Mouse (Mus musculus) midbrain, embryonic 11.5 days (tissue): Measurements from ENCODE around the gene Tnfaip2. TPM values are rescaled to one million over a fixed set of nuclear protein-coding genes. Genes with fewer than 3 reads are reported as not detected.

Source experiments
- ATAC-seq: fragments of 200-750 bp; cut with Nextera tagmentation; 2 replicates; pipeline ENCODE4 v1.8.0; 2017; ENCODE audit warnings: moderate TSS enrichment, moderate library complexity; ENCODE audit not compliant: low FRiP score
- DNase-seq: peaks from one replicate; pipeline ENCODE4 v3.0.0; 2015; ENCODE audit warnings: low spot score; ENCODE audit errors: missing footprints
- H3K27ac ChIP-seq: fragments of 300-500 bp; sonication (generic); 2 replicates; pipeline ENCODE4 v1.5.1; 2014; ENCODE audit warnings: low read depth, low read length
- H3K27me3 ChIP-seq: fragments of 300-500 bp; sonication (generic); 2 replicates; pipeline ENCODE4 v1.6.1; 2014; ENCODE audit warnings: mild to moderate bottlenecking, low read length, moderate library complexity, mixed read lengths; ENCODE audit not compliant: control insufficient read depth, insufficient read depth
- H3K36me3 ChIP-seq: fragments of 300-500 bp; sonication (generic); 2 replicates; pipeline ENCODE4 v1.6.1; 2014; ENCODE audit warnings: mild to moderate bottlenecking, low read length, moderate library complexity, mixed read lengths; ENCODE audit not compliant: control insufficient read depth, insufficient read depth
- H3K4me1 ChIP-seq: fragments of 300-500 bp; sonication (generic); 2 replicates; pipeline ENCODE4 v1.6.1; 2014; ENCODE audit warnings: low read length; ENCODE audit not compliant: control insufficient read depth, insufficient read depth
- H3K4me2 ChIP-seq: fragments of 300-500 bp; sonication (generic); 2 replicates; pipeline ENCODE4 v1.6.1; 2014; ENCODE audit warnings: mild to moderate bottlenecking, moderate library complexity
- H3K4me3 ChIP-seq: fragments of 300-500 bp; sonication (generic); 2 replicates; pipeline ENCODE4 v1.5.1; 2014; ENCODE audit warnings: low read depth, low read length
- H3K9ac ChIP-seq: fragments of 300-500 bp; sonication (generic); 2 replicates; pipeline ENCODE4 v1.6.1; 2014; ENCODE audit warnings: low read length
- H3K9me3 ChIP-seq: fragments of 300-500 bp; sonication (generic); 2 replicates; pipeline ENCODE4 v1.6.1; 2016; ENCODE audit warnings: low read length; ENCODE audit not compliant: control insufficient read depth
- WGBS: fragments of 180-500 bp; shearing (Covaris S2); extraction: QIAGEN DNeasy Blood & Tissue Kit; methylation state at CpG from one replicate; pipeline ENCODE4 v1.1.7; 2014; 5-methylcytosine and 5-hydroxymethylcytosine counted together
- polyA plus RNA-seq: library from polyadenylated mRNA; unstranded; fragments of >200 nt; fragmentation: Nextera tagmentation; extraction: Ambion mirVana; gene quantifications from 2 replicates; pipeline ENCODE4 v1.2.1, GENCODE M21; 2014

The Tnfaip2 gene
- polyA plus RNA-seq, 1 experiment from 2014 or later: 2.3 TPM

- Histone ChIP-seq H3K4me1 (peaks cover 10% of the 10 kb centered on the region), H3K4me3 (no peak overlapping the region), H3K27ac (no peak overlapping the region), H3K36me3 (no peaks in the 10 kb centered on the region), H3K9me3 (no peaks in the 10 kb centered on the region), H3K9ac (no peak overlapping the region), H3K4me2 (0 out of 2 replicates have a peak overlapping the region, but pooled peaks have one; percentile 9), H3K27me3 (peaks cover 81% of the 10 kb centered on the region)
- ATAC-seq: peak; percentile 43; the same call in 1 of the 2 replicates
- peak; percentile 99 for DNase-seq
- WGBS: 4% methylated on average over 15 of the region's 15 CpGs
These were observed 17.0 kb upstream of the Tnfaip2 start for GRCm38 (mm10) chr12:111425258-111425657.

GRCm38 (mm10) chr12:111425789-111426460 lies 16.3 kb upstream of the Tnfaip2 start:
- Histone ChIP-seq H3K4me1 (peaks cover 10% of the 10 kb centered on the region), H3K36me3 (no peaks in the 10 kb centered on the region), H3K27ac (no peak overlapping the region), H3K9ac (no peak overlapping the region), H3K4me3 (no peak overlapping the region), H3K4me2 (no peak overlapping the region), H3K9me3 (no peaks in the 10 kb centered on the region), H3K27me3 (peaks cover 88% of the 10 kb centered on the region)
- DNase-seq (peak; percentile 99), ATAC-seq (peak; percentile 67)
- WGBS: 18% methylated on average over 29 of the region's 29 CpGs

GRCm38 (mm10) chr12:111427438-111428113 lies 14.7 kb upstream of the Tnfaip2 start:
- Histone ChIP-seq H3K9ac (no peak overlapping the region), H3K4me2 (no peak overlapping the region), H3K4me3 (no peak overlapping the region), H3K27me3 (peaks cover 89% of the 10 kb centered on the region), H3K4me1 (peaks cover 10% of the 10 kb centered on the region), H3K9me3 (no peaks in the 10 kb centered on the region), H3K36me3 (no peaks in the 10 kb centered on the region), H3K27ac (no peak overlapping the region)
- DNase-seq (no peak), ATAC-seq (no peak)
- WGBS: 48% methylated on average over 12 of the region's 12 CpGs

GRCm38 (mm10) chr12:111428364-111428763 lies 13.9 kb upstream of the Tnfaip2 start:
- Histone ChIP-seq H3K9me3 (no peaks in the 10 kb centered on the region), H3K27me3 (peaks cover 81% of the 10 kb centered on the region), H3K9ac (no peak overlapping the region), H3K4me2 (no peak overlapping the region), H3K4me3 (no peak overlapping the region), H3K27ac (no peak overlapping the region), H3K36me3 (no peaks in the 10 kb centered on the region), H3K4me1 (peaks cover 10% of the 10 kb centered on the region)
- 15% methylated on average over 8 of the region's 8 CpGs for WGBS
- no peak for ATAC-seq
- no peak for DNase-seq

GRCm38 (mm10) chr12:111428961-111429911 lies 13.0 kb upstream of the Tnfaip2 start:
- Histone ChIP-seq H3K4me2 (peak overlapping the region; percentile 64), H3K9ac (peak overlapping the region; percentile 61), H3K27me3 (peaks cover 73% of the 10 kb centered on the region), H3K36me3 (no peaks in the 10 kb centered on the region), H3K9me3 (no peaks in the 10 kb centered on the region), H3K27ac (no peak overlapping the region), H3K4me3 (peak overlapping the region; percentile 33), H3K4me1 (peaks cover 10% of the 10 kb centered on the region)
- DNase-seq: peak; percentile 97
- no peak for ATAC-seq
- WGBS: under 1% methylated on average over 40 of the region's 40 CpGs

GRCm38 (mm10) chr12:111430049-111430867 lies 12.0 kb upstream of the Tnfaip2 start:
- DNase-seq: no peak
- H3K4me1 ChIP-seq: peaks cover 10% of the 10 kb centered on the region
- H3K4me3 ChIP-seq: peak overlapping the region; percentile 33
- no peak overlapping the region for H3K27ac ChIP-seq
- H3K27me3 ChIP-seq: peaks cover 63% of the 10 kb centered on the region
- H3K4me2 ChIP-seq: peak overlapping the region; percentile 64
- 11% methylated on average over 27 of the region's 27 CpGs for WGBS
- ATAC-seq: peak; percentile 28; the same call in 1 of the 2 replicates
- H3K9me3 ChIP-seq: no peaks in the 10 kb centered on the region
- peak overlapping the region; percentile 61; the same call in 1 of the 2 replicates for H3K9ac ChIP-seq
- no peaks in the 10 kb centered on the region for H3K36me3 ChIP-seq

- Histone ChIP-seq H3K36me3 (no peaks in the 10 kb centered on the region), H3K4me1 (peaks cover 10% of the 10 kb centered on the region), H3K4me3 (no peak overlapping the region), H3K4me2 (no peak overlapping the region), H3K27ac (no peak overlapping the region), H3K9ac (no peak overlapping the region), H3K27me3 (peaks cover 55% of the 10 kb centered on the region), H3K9me3 (no peaks in the 10 kb centered on the region)
- 21% methylated on average over 14 of the region's 14 CpGs for WGBS
- no peak for ATAC-seq
- no peak for DNase-seq
These were observed 11.1 kb upstream of the Tnfaip2 start for GRCm38 (mm10) chr12:111430868-111431817.
